Mouse (Mus musculus) hindbrain, embryonic 15.5 days (tissue): Measurements from ENCODE around the gene Atad3a. TPM values are rescaled to one million over a fixed set of nuclear protein-coding genes. Genes with fewer than 3 reads are reported as not detected.
A peak's percentile ranks its signal among the peaks of the same experiment; 100 is the strongest.

Source experiments
- ATAC-seq: fragments of 200-750 bp; cut with Nextera tagmentation; 2 replicates; pipeline ENCODE4 v1.8.0; 2017; ENCODE audit warnings: low read depth, moderate number of reproducible peaks, moderate TSS enrichment; ENCODE audit not compliant: low FRiP score
- H3K27ac ChIP-seq: fragments of 300-500 bp; sonication (generic); replicated peaks from 2 replicates; pipeline ENCODE4 v1.5.1; 2015; ENCODE audit warnings: mild to moderate bottlenecking, inconsistent platforms
- H3K27me3 ChIP-seq: fragments of 300-500 bp; sonication (generic); 2 replicates; pipeline ENCODE4 v1.6.1; 2015; ENCODE audit warnings: control low read depth, inconsistent platforms
- H3K36me3 ChIP-seq: fragments of 300-500 bp; sonication (generic); 2 replicates; pipeline ENCODE4 v1.6.1; 2015; ENCODE audit warnings: control low read depth, inconsistent platforms
- H3K4me1 ChIP-seq: fragments of 300-500 bp; sonication (generic); replicated peaks from 2 replicates; pipeline ENCODE4 v1.6.1; 2015; ENCODE audit warnings: control low read depth, inconsistent platforms
- H3K4me2 ChIP-seq: fragments of 300-500 bp; sonication (generic); 2 replicates; pipeline ENCODE4 v1.6.1; 2015; ENCODE audit warnings: moderate library complexity, mild to moderate bottlenecking, inconsistent platforms
- H3K4me3 ChIP-seq: fragments of 300-500 bp; sonication (generic); 2 replicates; pipeline ENCODE4 v1.5.1; 2015; ENCODE audit warnings: mild to moderate bottlenecking, inconsistent platforms
- H3K9ac ChIP-seq: fragments of 300-500 bp; sonication (generic); 2 replicates; pipeline ENCODE4 v1.6.1; 2015; ENCODE audit warnings: inconsistent platforms
- H3K9me3 ChIP-seq: fragments of 300-500 bp; sonication (generic); 2 replicates; pipeline ENCODE4 v1.6.1; 2016; ENCODE audit warnings: control low read depth, inconsistent platforms
- WGBS: fragments of 180-500 bp; shearing (Covaris S2); methylation state at CpG from one replicate; pipeline ENCODE4 v1.1.7; 2015; 5-methylcytosine and 5-hydroxymethylcytosine counted together
- polyA plus RNA-seq: library from polyadenylated mRNA; unstranded; fragments of >200 nt; fragmentation: Nextera tagmentation; extraction: Ambion mirVana; gene quantifications from 2 replicates; pipeline ENCODE4 v1.2.1, GENCODE M21; 2015

The Atad3a gene
- polyA plus RNA-seq, 1 experiment from 2014 or later: 99.4 TPM

GRCm38 (mm10) chr4:155734951-155735702, 25.8 kb downstream of the Atad3a start:
- H3K9me3 ChIP-seq: no peaks in the 10 kb centered on the region
- H3K4me2 ChIP-seq: peak overlapping the region; percentile 95
- peak overlapping the region; percentile 93 for H3K4me3 ChIP-seq
- peaks cover 50% of the 10 kb centered on the region for H3K4me1 ChIP-seq
- peaks cover 25% of the 10 kb centered on the region for H3K36me3 ChIP-seq
- H3K27ac ChIP-seq: peak overlapping the region; percentile 98
- 1% methylated on average over 53 of the region's 79 CpGs for WGBS
- H3K27me3 ChIP-seq: no peaks in the 10 kb centered on the region
- peak; percentile 72 for ATAC-seq
- peak overlapping the region; percentile 92 for H3K9ac ChIP-seq

DNA sequence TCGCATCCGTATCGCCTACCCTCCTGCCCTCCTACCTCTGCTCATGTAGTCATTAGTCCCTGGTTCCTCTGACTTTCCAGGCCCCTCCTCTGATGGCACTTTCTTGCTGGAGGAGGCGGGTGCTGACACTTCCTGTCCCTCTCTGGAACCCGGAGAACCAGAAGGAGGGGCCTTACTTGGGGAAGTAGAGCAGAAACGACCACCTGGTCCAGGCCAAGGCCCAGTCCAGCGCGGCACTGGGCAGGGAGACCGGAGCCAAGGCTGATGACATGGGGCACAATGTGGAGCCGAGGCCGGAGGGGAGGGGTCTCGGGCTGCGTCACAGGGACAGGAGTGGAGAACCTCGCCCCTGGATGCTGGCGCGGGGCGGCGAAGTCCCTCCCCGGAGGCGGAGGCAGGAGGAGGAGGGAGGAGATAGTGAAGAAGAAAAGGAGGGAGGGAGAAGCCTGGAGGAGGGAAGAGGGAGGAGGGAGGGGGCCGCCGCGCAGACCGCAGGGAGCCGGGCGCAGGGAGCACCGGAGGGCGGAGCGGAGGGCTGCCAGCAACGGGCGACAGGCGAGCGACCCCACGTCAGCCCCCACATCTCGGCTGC, 26.4 kb downstream of the Atad3a start, which contains the start of gene Tmem240:
Gene Tmem240 (plus strand): TSS at position 451 of the 592 bp plus-strand sequence.
- H3K27ac ChIP-seq: peak within 1 kb of the TSS; percentile 98
- peak within 1 kb of the TSS; percentile 95 for H3K4me2 ChIP-seq
- H3K4me3 ChIP-seq: peak within 1 kb of the TSS; percentile 93
- H3K27me3 ChIP-seq: no peaks in the 10 kb centered on the region
- H3K4me1 ChIP-seq: peaks cover 44% of the 10 kb centered on the region
- WGBS: under 1% methylated on average over 29 of the region's 35 CpGs
- H3K9me3 ChIP-seq: no peaks in the 10 kb centered on the region
- H3K9ac ChIP-seq: peak within 1 kb of the TSS; percentile 92
- H3K36me3 ChIP-seq: peaks cover 24% of the 10 kb centered on the region
- ATAC-seq: peak; percentile 92

DNA sequence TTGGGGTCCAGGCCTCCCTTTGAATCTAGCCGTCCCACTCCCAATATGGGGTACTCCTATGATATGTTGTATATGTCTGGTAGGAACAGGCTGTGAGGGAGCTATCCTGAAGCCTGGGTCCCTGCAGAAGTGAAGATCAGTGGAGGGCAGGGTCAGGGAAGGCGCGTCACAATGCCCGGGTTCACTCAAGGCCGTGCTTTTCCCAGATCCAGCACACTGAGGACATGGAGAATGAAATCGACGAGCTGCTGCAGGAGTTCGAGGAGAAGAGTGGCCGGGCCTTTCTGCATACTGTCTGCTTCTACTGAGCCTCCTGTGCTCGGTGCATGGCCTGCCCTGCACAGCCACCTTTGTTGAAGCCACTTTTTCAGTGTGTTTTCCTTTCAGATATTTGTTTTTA, 27.6 kb downstream of the Atad3a start:
- 85% methylated on average over 10 of the region's 10 CpGs for WGBS
- Histone ChIP-seq H3K4me2 (peak overlapping the region; percentile 95; the same call in 1 of the 2 replicates), H3K4me1 (peaks cover 41% of the 10 kb centered on the region), H3K27ac (no peak overlapping the region; the same call in 1 of the 2 replicates), H3K4me3 (peak overlapping the region; percentile 93), H3K27me3 (no peaks in the 10 kb centered on the region), H3K9me3 (no peaks in the 10 kb centered on the region), H3K36me3 (peaks cover 23% of the 10 kb centered on the region), H3K9ac (peak overlapping the region; percentile 92; the same call in 1 of the 2 replicates)
- no peak for ATAC-seq

DNA sequence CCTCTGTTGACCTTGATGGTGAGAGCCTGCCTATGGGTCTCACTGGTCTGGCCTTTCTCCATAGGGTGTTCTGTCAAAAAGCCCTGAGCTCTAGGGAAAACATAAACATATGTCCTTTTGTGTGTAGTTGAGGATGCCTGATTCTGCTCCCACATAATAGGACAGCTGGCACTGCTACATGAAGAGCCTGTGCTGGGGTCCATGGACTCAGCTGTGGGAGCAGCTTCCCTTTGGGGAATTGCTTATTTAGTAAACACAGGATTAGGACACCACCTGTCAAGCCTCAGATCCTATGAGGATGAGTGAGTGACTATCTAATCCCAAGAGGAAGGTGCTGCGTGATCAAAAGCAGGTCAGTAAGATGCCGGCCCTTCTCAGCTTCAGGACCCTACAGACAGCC, 32.9 kb downstream of the Atad3a start:
- no peak for ATAC-seq
- WGBS: 50% methylated on average over 2 of the region's 2 CpGs
- no peaks in the 10 kb centered on the region for H3K9me3 ChIP-seq
- no peak overlapping the region for H3K9ac ChIP-seq
- no peaks in the 10 kb centered on the region for H3K27me3 ChIP-seq
- no peak overlapping the region for H3K4me2 ChIP-seq
- no peak overlapping the region for H3K27ac ChIP-seq
- H3K4me1 ChIP-seq: peaks cover under 1% of the 10 kb centered on the region; the same call in 1 of the 2 replicates
- no peak overlapping the region for H3K4me3 ChIP-seq
- H3K36me3 ChIP-seq: peaks cover 13% of the 10 kb centered on the region

DNA sequence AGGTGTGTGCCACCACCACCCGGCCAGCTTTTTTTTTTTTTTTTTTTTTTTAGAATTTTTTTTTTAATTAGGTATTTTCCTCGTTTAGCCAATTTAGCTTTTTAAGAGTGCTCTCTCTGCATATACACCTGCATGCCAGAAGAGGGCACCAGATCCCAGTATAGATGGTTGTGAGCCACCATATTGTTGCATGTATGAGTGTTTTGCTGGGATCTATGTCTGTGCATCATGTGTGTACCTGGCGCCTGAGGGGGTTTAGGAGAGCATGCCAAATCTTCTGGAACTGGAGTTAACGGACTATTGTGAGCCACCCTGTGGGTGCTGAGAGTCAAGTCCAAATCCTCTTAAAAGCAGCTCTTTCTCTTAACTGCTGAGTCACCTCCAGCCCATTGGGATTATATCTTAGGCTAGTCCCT, 39.2 kb downstream of the Atad3a start:
- WGBS: 56% methylated on average over 4 of the region's 4 CpGs

DNA sequence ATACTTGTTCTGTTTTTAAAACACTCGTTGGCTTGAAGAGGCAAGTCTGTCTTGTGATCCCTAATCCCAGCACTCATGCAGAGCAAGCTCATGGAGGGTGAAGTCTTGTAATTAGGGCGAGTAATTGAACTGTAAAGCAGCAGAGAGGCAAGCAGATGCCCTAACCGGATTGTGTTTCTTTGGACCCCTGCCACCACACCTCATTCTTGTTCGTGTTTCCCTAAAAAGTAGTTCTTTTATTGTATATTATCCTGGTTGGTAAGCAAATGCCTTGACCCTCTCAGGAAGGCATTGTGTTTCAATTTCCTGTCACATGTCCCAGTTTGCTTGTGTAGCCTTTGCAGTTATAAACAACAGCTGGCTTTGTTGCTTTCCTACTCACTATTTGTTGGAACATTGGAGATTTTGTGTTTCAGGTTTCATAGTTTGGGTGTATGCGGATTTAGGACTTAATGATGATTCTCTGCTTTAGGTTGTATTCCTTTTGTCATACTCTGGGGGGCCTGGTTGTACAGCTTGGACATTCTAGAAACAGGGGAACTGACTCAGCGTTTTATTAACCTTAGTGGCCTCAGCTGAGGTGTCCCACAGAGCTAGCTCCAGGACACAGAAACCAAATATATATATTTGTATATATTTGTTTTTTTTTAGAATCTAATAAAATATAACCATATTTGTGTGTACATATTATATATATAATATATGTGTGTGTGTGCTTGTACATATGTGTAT, 50.2 kb downstream of the Atad3a start:
- no peaks in the 10 kb centered on the region for H3K9me3 ChIP-seq
- H3K9ac ChIP-seq: no peak overlapping the region
- no peak overlapping the region for H3K4me3 ChIP-seq
- 63% methylated on average over 6 of the region's 6 CpGs for WGBS
- H3K27ac ChIP-seq: peak overlapping the region; percentile 34; the same call in 1 of the 2 replicates
- no peak overlapping the region for H3K4me2 ChIP-seq
- peaks cover 5% of the 10 kb centered on the region for H3K36me3 ChIP-seq
- no peak for ATAC-seq
- H3K4me1 ChIP-seq: peaks cover 26% of the 10 kb centered on the region
- no peaks in the 10 kb centered on the region for H3K27me3 ChIP-seq

More for the DNA sequence above, 39.2 kb downstream of the Atad3a start:
- ATAC-seq: no peak
- Histone ChIP-seq H3K4me3 (no peak overlapping the region), H3K27me3 (no peaks in the 10 kb centered on the region), H3K4me1 (no peaks in the 10 kb centered on the region), H3K27ac (no peak overlapping the region), H3K4me2 (no peak overlapping the region), H3K9me3 (no peaks in the 10 kb centered on the region), H3K9ac (no peak overlapping the region), H3K36me3 (peaks cover 11% of the 10 kb centered on the region)

DNA sequence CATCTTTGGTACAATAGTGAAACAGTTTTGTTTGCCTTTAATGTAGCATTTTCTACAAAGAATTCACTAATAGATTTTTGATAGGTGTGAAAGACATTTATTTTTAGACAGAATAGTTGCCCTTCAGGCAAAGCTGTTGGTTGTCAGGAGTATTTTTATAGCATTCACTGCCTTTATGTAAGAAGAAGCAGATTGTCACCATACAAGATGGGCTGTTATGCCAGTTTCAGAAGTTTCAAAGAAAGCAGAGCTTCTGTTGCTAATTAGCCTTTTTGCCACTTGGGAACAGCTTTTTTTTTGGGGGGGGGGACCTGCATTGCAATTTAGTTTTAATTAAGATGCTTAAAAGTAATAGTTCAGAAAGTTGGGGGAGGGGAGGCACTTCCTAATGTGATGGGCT, 51.9 kb downstream of the Atad3a start:
- ATAC-seq: no peak

GRCm38 (mm10) chr4:155708582-155708981, 52.3 kb downstream of the Atad3a start:
- peaks cover 32% of the 10 kb centered on the region for H3K4me1 ChIP-seq
- 86% methylated on average over 2 of the region's 2 CpGs for WGBS
- no peaks in the 10 kb centered on the region for H3K9me3 ChIP-seq
- no peak overlapping the region for H3K4me2 ChIP-seq
- H3K36me3 ChIP-seq: no peaks in the 10 kb centered on the region
- H3K27me3 ChIP-seq: no peaks in the 10 kb centered on the region
- H3K27ac ChIP-seq: no peak overlapping the region; the same call in 1 of the 2 replicates
- no peak overlapping the region for H3K9ac ChIP-seq
- no peak for ATAC-seq
- H3K4me3 ChIP-seq: no peak overlapping the region

More for the DNA sequence above, 51.9 kb downstream of the Atad3a start:
- no peaks in the 10 kb centered on the region for H3K36me3 ChIP-seq
- H3K4me2 ChIP-seq: no peak overlapping the region
- no peak overlapping the region for H3K9ac ChIP-seq
- H3K9me3 ChIP-seq: no peaks in the 10 kb centered on the region
- no peak overlapping the region; the same call in 1 of the 2 replicates for H3K27ac ChIP-seq
- no peak overlapping the region for H3K4me3 ChIP-seq
- no peaks in the 10 kb centered on the region for H3K27me3 ChIP-seq
- H3K4me1 ChIP-seq: peaks cover 31% of the 10 kb centered on the region

GRCm38 (mm10) chr4:155705592-155705929, 55.3 kb downstream of the Atad3a start:
- Histone ChIP-seq H3K9ac (peak overlapping the region; percentile 94), H3K4me2 (peak overlapping the region; percentile 97), H3K4me3 (peak overlapping the region; percentile 97), H3K27ac (peak overlapping the region; percentile 89), H3K36me3 (no peaks in the 10 kb centered on the region), H3K4me1 (peaks cover 32% of the 10 kb centered on the region), H3K27me3 (no peaks in the 10 kb centered on the region), H3K9me3 (no peaks in the 10 kb centered on the region)
- no peak for ATAC-seq
- WGBS: under 1% methylated on average over 19 of the region's 19 CpGs

- peak within 1 kb of the TSS; percentile 97 for H3K4me2 ChIP-seq
Measured at GRCm38 (mm10) chr4:155704721-155705591, 55.9 kb downstream of the Atad3a start, which contains the start of gene Ssu72. TSS of gene Ssu72 (plus strand) at chr4:155704800.

DNA sequence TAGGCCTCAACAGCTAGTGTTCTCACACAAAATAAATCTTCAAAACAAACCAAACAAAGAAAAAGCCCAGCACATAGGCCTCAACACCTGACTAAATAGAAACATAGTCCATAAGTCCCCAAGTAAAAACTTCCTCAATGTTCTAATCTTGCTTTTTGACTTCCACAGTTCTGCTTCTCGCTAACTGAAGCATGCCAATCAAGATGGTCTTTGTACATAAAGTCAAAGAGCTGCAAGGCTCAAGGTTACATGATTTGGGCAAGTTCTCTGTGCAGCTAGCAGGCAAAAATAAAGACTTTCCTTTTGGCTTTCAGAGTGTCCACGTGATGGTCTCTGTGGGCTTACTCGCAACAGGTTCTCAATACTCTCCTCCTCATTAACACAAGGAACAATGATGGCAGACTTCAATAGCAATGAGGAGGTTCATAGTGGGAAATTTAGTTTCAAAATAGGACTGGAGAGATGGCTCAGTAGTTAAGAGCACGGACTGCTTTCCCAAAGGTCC, 57.4 kb downstream of the Atad3a start:
- H3K36me3 ChIP-seq: no peaks in the 10 kb centered on the region
- no peak for ATAC-seq
- H3K9me3 ChIP-seq: no peaks in the 10 kb centered on the region
- peaks cover 25% of the 10 kb centered on the region for H3K4me1 ChIP-seq
- no peak overlapping the region for H3K4me3 ChIP-seq
- no peak overlapping the region for H3K9ac ChIP-seq
- no peak overlapping the region for H3K27ac ChIP-seq
- H3K27me3 ChIP-seq: no peaks in the 10 kb centered on the region
- 92% methylated on average over 4 of the region's 4 CpGs for WGBS
- H3K4me2 ChIP-seq: no peak overlapping the region

More at GRCm38 (mm10) chr4:155704721-155705591, 55.9 kb downstream of the Atad3a start, which contains the start of gene Ssu72:
- Histone ChIP-seq H3K9ac (peak within 1 kb of the TSS; percentile 94), H3K4me3 (peak within 1 kb of the TSS; percentile 97), H3K36me3 (no peaks in the 10 kb centered on the region), H3K27me3 (no peaks in the 10 kb centered on the region), H3K9me3 (no peaks in the 10 kb centered on the region), H3K4me1 (peaks cover 26% of the 10 kb centered on the region), H3K27ac (peak within 1 kb of the TSS; percentile 89)
- peak; percentile 96 for ATAC-seq
- under 1% methylated on average over 82 of the region's 83 CpGs for WGBS
